Mouse (Mus musculus) adrenal gland, postnatal 14 days (tissue): ENCODE data around the gene Mex3a. TPM values are rescaled to one million over a fixed set of nuclear protein-coding genes. Genes with fewer than 3 reads are reported as not detected.

ENCODE experiments used
- DNase-seq: peaks from one replicate; pipeline ENCODE4 v3.0.0; 2021; ENCODE audit warnings: mixed read lengths
- total RNA-seq: library from RNA; stranded (reverse); gene quantifications from 2 replicates; pipeline ENCODE4 v1.2.3, GENCODE M21; 2021

Mex3a gene
- total RNA-seq, 1 experiment from 2014 or later, result 4.4 TPM

GRCm38 (mm10) chr3:88528646-88529045, 3.5 kb upstream of the Mex3a start:
- DNase-seq, result no peak

GRCm38 (mm10) chr3:88529204-88530000, 2.8 kb upstream of the Mex3a start:
- no peak for DNase-seq

GRCm38 (mm10) chr3:88530082-88530864, 1.9 kb upstream of the Mex3a start:
- no peak for DNase-seq

- peak; percentile 93 for DNase-seq
These were observed 572 bp upstream of the Mex3a start for GRCm38 (mm10) chr3:88531348-88532298.

- peak; percentile 52 for DNase-seq
These were observed 705 bp downstream of the Mex3a start for GRCm38 (mm10) chr3:88532689-88533511.

- no peak for DNase-seq
These were observed 1.5 kb downstream of the Mex3a start for GRCm38 (mm10) chr3:88533706-88534105.

- DNase-seq, result no peak
These were observed 2.8 kb downstream of the Mex3a start for GRCm38 (mm10) chr3:88535005-88535404.

GRCm38 (mm10) chr3:88535527-88535926, 3.3 kb downstream of the Mex3a start:
- no peak for DNase-seq

- peak; percentile 86 for DNase-seq
These were observed 4.1 kb downstream of the Mex3a start for GRCm38 (mm10) chr3:88536103-88536930.

GRCm38 (mm10) chr3:88537146-88537545, 5.0 kb downstream of the Mex3a start:
- no peak for DNase-seq

- no peak for DNase-seq
These were observed 6.3 kb downstream of the Mex3a start for GRCm38 (mm10) chr3:88538271-88539145.

GRCm38 (mm10) chr3:88539397-88539796, 7.2 kb downstream of the Mex3a start:
- DNase-seq, result no peak

GRCm38 (mm10) chr3:88540085-88540484, 7.9 kb downstream of the Mex3a start:
- DNase-seq, result no peak

GRCm38 (mm10) chr3:88541622-88542401, 9.6 kb downstream of the Mex3a start:
- DNase-seq, result peak; percentile 61

- DNase-seq, result no peak
These were observed 10.3 kb downstream of the Mex3a start for GRCm38 (mm10) chr3:88542486-88542885.

- DNase-seq, result no peak
These were observed 11.0 kb downstream of the Mex3a start for GRCm38 (mm10) chr3:88543174-88543573.

- no peak for DNase-seq
These were observed 11.6 kb downstream of the Mex3a start for GRCm38 (mm10) chr3:88543651-88544410.

GRCm38 (mm10) chr3:88544514-88544913, 12.3 kb downstream of the Mex3a start:
- DNase-seq, result peak; percentile 63
